Mouse (Mus musculus) myocyte (in vitro differentiated cells): ENCODE measurements at regions not wholly inside any gene's neighbourhood (a gene's known extent, or its start where the extent isn't known, plus 50 kb on each side); places are given as distances from the start of the nearest gene placed in this dataset.

Experiments used
- H3K27me3 ChIP-seq: one replicate; pipeline ENCODE4 v1.6.1; 2011; ENCODE audit not compliant: control insufficient read depth, insufficient read depth, insufficient read length
- H3K36me3 ChIP-seq: one replicate; pipeline ENCODE4 v1.6.1; 2011; ENCODE audit not compliant: control insufficient read depth, insufficient read depth
- H3K4me2 ChIP-seq: one replicate; pipeline ENCODE4 v1.6.1; 2011; ENCODE audit warnings: low read depth, control low read depth
- H3K4me3 ChIP-seq: one replicate; pipeline ENCODE4 v1.5.1; 2011; ENCODE audit warnings: mild to moderate bottlenecking, control low read depth, moderate library complexity
- H3K79me2 ChIP-seq: one replicate; pipeline ENCODE4 v1.6.1; 2011; ENCODE audit not compliant: control insufficient read depth, insufficient read depth
- H3ac ChIP-seq: one replicate; pipeline ENCODE4 v1.6.1; 2011; ENCODE audit not compliant: control insufficient read depth, insufficient read length
- CEBPB ChIP-seq: IDR thresholded peaks from 2 replicates; pipeline ENCODE4 v1.6.1; 2011; ENCODE audit warnings: mild to moderate bottlenecking, moderate library complexity; ENCODE audit not compliant: poor library complexity, insufficient read depth, severe bottlenecking
- E2F4 ChIP-seq: IDR thresholded peaks from one replicate; pipeline ENCODE4 v1.6.1; 2011; ENCODE audit warnings: mild to moderate bottlenecking, control low read depth, moderate library complexity; ENCODE audit not compliant: insufficient read depth
- MAX ChIP-seq: IDR thresholded peaks from one replicate; pipeline ENCODE4 v1.6.1; 2011; ENCODE audit warnings: low read depth, mild to moderate bottlenecking, control low read depth
- MYOD1 ChIP-seq, 3 experiments: IDR thresholded peaks; one replicate each; pipeline ENCODE4 v1.6.1; 2011; ENCODE audit warnings: control low read depth in 2 of 3, low read depth in 2 of 3, mild to moderate bottlenecking in 2 of 3, moderate library complexity in 1 of 3; ENCODE audit not compliant: insufficient read length in 2 of 3, control insufficient read depth in 1 of 3
- MYOG ChIP-seq, 3 experiments: IDR thresholded peaks; one replicate each; pipeline ENCODE4 v1.6.1; 2011; ENCODE audit warnings: control low read depth in 2 of 3, low read depth in 2 of 3, mild to moderate bottlenecking in 2 of 3; ENCODE audit not compliant: insufficient read length in 2 of 3, control insufficient read depth in 1 of 3, insufficient read depth in 1 of 3
- POLR2A ChIP-seq: IDR thresholded peaks from one replicate; pipeline ENCODE4 v1.6.1; 2011; ENCODE audit warnings: low read depth, mild to moderate bottlenecking, control low read depth, moderate library complexity; ENCODE audit not compliant: insufficient read length
- POLR2AphosphoS2 ChIP-seq: IDR thresholded peaks from one replicate; pipeline ENCODE4 v1.6.1; 2011; ENCODE audit warnings: low read depth, control low read depth; ENCODE audit not compliant: insufficient read length
- REST ChIP-seq: IDR thresholded peaks from one replicate; pipeline ENCODE4 v1.6.1; 2011; ENCODE audit warnings: mild to moderate bottlenecking, control low read depth, moderate library complexity; ENCODE audit not compliant: insufficient read depth, insufficient read length
- SRF ChIP-seq: IDR thresholded peaks from one replicate; pipeline ENCODE4 v1.6.1; 2011; ENCODE audit warnings: low read depth; ENCODE audit not compliant: control insufficient read depth, insufficient read length
- TCF12 ChIP-seq: IDR thresholded peaks from one replicate; pipeline ENCODE4 v1.6.1; 2011; ENCODE audit warnings: mild to moderate bottlenecking, control low read depth; ENCODE audit not compliant: poor library complexity, insufficient read depth, severe bottlenecking
- TCF3 ChIP-seq: IDR thresholded peaks from one replicate; pipeline ENCODE4 v1.6.1; 2011; ENCODE audit warnings: low read depth, control low read depth; ENCODE audit not compliant: insufficient read length
- USF1 ChIP-seq: IDR thresholded peaks from one replicate; pipeline ENCODE4 v1.6.1; 2011; ENCODE audit warnings: low read depth, mild to moderate bottlenecking, control low read depth, moderate library complexity

DNA sequence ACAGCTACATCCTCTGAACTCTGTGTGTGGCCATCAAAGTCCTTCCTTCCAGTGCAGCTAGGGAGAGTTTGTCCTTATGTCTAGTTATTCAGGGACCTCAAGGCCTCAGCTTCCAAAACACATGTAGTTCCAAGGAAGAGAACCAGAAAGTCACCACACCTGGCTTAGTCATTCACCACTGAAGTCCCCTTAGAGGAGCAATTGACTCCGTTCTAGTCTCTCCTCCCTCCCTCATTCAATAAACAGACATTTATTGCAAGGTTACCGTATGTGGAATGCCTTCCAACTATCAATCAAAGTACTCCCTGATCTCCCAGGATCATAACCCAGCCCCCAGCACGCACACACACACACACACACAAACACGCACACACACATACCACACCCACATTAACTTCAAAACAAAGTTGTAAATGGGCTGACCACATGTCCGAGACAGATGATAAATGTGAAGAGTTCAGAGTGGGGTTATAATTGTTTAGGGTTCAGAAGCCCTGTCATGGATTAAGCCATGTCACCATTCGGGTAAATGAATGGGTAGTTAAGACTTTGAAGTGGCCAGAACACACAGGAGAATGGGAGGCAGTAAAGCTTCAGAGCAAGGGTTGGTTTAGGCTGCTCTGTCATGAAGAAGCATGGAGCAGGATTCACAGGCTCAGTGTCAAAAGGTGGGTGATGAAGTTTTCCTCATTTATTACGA lies 141.4 kb downstream of the Irs2 start:
- Histone ChIP-seq H3K79me2 (no peaks in the 10 kb centered on the region), H3ac (no peak overlapping the region), H3K27me3 (no peaks in the 10 kb centered on the region), H3K4me2 (no peak overlapping the region), H3K4me3 (no peak overlapping the region), H3K36me3 (no peaks in the 10 kb centered on the region)
- no peak for TF ChIP-seq USF1
- TF ChIP-seq MYOG (IDR thresholded peaks at IDR 0.05; ENCODE audit: control insufficient read depth in 1 of 3, insufficient read depth in 1 of 3, insufficient read length in 2 of 3, low read depth in 2 of 3): no peak
- TF ChIP-seq POLR2AphosphoS2: no peak
- TF ChIP-seq MAX: no peak
- TF ChIP-seq E2F4: no peak
- no peak for TF ChIP-seq TCF12
- no peak for TF ChIP-seq MYOD1 (IDR thresholded peaks at IDR 0.05; ENCODE audit: control insufficient read depth in 1 of 3, insufficient read length in 2 of 3, low read depth in 2 of 3)
- no peak for TF ChIP-seq CEBPB
- TF ChIP-seq TCF3: no peak
- no peak for TF ChIP-seq REST
- TF ChIP-seq POLR2A: no peak
- TF ChIP-seq SRF: no peak

DNA sequence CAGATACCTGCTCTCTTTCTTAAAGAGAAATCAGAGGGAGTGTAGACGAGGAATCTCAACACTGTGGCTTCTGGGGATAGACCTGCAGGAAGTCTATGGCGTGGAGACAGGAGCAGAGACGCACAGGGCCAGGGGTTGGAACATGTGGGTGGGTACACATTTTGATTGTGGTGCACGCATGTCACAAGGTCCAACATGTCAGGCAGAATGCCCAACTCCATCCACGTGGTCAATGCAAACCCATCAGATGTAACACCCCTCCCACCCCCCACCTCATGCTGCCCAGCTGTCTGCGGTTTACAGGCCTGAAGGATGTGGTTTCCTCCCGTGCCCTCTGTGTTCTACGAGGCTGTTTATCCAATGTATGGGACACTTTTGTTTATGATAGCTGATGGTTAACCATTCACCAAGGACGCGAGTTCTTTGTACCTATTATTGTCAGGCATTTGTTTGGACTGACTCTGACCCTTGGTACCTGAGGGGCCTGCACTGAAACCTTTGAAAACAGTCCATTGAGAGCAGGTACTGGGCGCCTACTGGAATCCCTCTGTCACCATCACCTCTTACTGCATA lies 142.2 kb downstream of the Irs2 start:
- Histone ChIP-seq H3ac (no peak overlapping the region), H3K27me3 (no peaks in the 10 kb centered on the region), H3K79me2 (no peaks in the 10 kb centered on the region), H3K36me3 (no peaks in the 10 kb centered on the region), H3K4me2 (peak overlapping the region; percentile 2), H3K4me3 (no peak overlapping the region)
- TF ChIP-seq CEBPB: no peak
- peak in 2 of 3 experiments; percentile 68 to 81 for TF ChIP-seq MYOG (IDR thresholded peaks at IDR 0.05; ENCODE audit: control insufficient read depth in 1 of 3, insufficient read depth in 1 of 3, insufficient read length in 2 of 3, low read depth in 2 of 3)
- peak; percentile 7 for TF ChIP-seq TCF3
- peak in 2 of 3 experiments; percentile 64 to 82 for TF ChIP-seq MYOD1 (IDR thresholded peaks at IDR 0.05; ENCODE audit: control insufficient read depth in 1 of 3, insufficient read length in 2 of 3, low read depth in 2 of 3)

DNA sequence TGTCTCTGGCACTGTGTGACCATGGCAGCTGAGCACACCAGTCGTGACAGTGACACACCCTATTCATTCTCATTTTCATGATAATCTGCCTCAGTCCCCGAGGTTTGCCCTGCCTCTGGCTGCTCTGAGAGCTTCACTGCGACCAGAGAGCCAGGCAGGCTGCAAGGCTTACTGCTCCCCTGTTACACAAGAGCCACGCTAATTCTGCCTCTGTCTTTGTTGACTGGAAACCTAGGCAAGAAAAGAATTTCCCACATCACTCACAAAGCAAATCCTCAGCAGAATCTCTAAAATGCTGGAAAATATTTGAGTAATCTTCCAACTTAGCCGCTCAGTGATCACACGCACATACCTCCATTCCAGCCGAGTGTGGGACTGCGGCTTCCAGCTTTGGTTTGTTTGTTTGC lies 142.8 kb downstream of the Irs2 start:
- Histone ChIP-seq H3K79me2 (no peaks in the 10 kb centered on the region), H3K4me2 (no peak overlapping the region), H3K27me3 (no peaks in the 10 kb centered on the region), H3ac (no peak overlapping the region), H3K4me3 (no peak overlapping the region), H3K36me3 (no peaks in the 10 kb centered on the region)
- TF ChIP-seq TCF3: no peak
- TF ChIP-seq MAX: no peak
- no peak for TF ChIP-seq MYOG (IDR thresholded peaks at IDR 0.05; ENCODE audit: control insufficient read depth in 1 of 3, insufficient read depth in 1 of 3, insufficient read length in 2 of 3, low read depth in 2 of 3)
- no peak for TF ChIP-seq POLR2A
- TF ChIP-seq REST: no peak
- no peak for TF ChIP-seq E2F4
- TF ChIP-seq POLR2AphosphoS2: no peak
- TF ChIP-seq CEBPB: no peak
- TF ChIP-seq MYOD1 (IDR thresholded peaks at IDR 0.05; ENCODE audit: control insufficient read depth in 1 of 3, insufficient read length in 2 of 3, low read depth in 2 of 3): no peak
- TF ChIP-seq USF1: no peak
- no peak for TF ChIP-seq TCF12
- no peak for TF ChIP-seq SRF

DNA sequence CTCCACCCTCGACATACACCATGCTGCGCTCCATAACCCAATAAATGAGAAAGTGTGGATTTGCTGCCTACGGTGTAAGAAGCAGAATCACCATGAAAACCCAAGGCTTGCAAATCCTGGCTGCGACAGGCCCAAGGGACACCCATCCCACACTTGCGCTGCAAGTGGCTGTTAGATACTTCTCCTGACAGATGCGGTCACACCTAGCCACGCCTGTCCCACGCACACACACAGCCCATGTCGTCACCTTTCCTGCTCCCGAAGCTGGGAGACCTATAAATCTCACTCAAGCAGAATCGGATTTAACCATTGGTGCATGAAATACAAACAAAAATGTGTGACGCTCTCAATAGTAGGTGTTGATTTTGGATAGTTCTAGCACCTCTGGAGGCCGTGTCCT lies 145.8 kb downstream of the Irs2 start:
- H3K4me2 ChIP-seq: no peak overlapping the region
- H3K27me3 ChIP-seq: no peaks in the 10 kb centered on the region
- no peak overlapping the region for H3K4me3 ChIP-seq
- H3ac ChIP-seq: no peak overlapping the region
- H3K36me3 ChIP-seq: no peaks in the 10 kb centered on the region
- TF ChIP-seq TCF12: no peak
- TF ChIP-seq USF1: no peak
- no peaks in the 10 kb centered on the region for H3K79me2 ChIP-seq

DNA sequence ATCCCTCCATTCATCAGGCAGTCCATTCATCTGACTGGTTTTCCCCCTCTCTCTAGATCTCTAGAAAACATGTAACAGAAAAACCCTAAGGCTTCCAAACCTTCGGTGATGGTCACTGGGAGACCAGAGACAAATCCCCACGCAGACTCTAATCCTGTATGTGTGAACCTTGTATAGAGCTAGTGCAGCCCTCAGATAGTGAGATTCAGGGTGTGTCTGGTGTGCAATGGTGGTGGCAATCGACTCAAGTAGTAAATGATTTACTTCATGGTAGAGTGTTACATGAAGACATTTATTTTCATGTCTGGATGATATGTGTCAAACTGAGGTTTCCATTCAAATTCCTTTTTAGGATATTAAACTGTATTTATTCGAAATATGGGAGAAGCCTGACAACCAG lies 147.4 kb downstream of the Irs2 start:
- H3K4me3 ChIP-seq: no peak overlapping the region
- H3K79me2 ChIP-seq: no peaks in the 10 kb centered on the region
- no peak overlapping the region for H3ac ChIP-seq
- TF ChIP-seq SRF: no peak
- no peak for TF ChIP-seq MYOD1 (IDR thresholded peaks at IDR 0.05; ENCODE audit: control insufficient read depth in 1 of 3, insufficient read length in 2 of 3, low read depth in 2 of 3)
- no peak for TF ChIP-seq MYOG (IDR thresholded peaks at IDR 0.05; ENCODE audit: control insufficient read depth in 1 of 3, insufficient read depth in 1 of 3, insufficient read length in 2 of 3, low read depth in 2 of 3)
- TF ChIP-seq MAX: no peak
- no peak for TF ChIP-seq TCF3
- no peak for TF ChIP-seq USF1
- TF ChIP-seq E2F4: no peak
- no peak for TF ChIP-seq CEBPB
- no peak for TF ChIP-seq REST
- no peak for TF ChIP-seq POLR2AphosphoS2
- no peak for TF ChIP-seq POLR2A
- TF ChIP-seq TCF12: no peak
- H3K36me3 ChIP-seq: no peaks in the 10 kb centered on the region
- H3K27me3 ChIP-seq: no peaks in the 10 kb centered on the region
- no peak overlapping the region for H3K4me2 ChIP-seq
